12 mouse cellular contexts compared by ENCODE assay signal in the genomic region with DNA sequence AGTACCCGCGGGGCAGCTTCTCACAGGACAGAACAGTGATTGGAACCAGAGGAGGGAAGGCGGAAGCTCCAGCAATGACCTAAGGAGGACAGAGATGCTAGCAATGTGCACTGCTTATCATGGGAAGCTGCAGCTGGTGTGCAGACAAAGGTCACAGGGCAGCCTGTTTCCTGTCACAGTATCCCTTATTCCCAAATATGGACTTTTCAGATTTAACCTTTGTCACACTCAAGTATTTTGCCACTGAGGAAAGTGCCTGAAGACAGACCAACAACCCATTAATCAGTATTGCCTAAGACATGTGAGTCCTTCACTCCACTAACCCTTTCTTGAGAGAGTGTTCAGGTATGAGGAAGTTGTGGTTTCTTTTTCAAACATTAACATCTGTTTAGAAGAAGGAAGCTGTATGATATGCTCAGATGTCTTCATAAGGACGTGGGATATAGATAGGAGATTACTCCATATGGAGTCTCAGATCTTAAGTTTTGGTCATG. TPM values are rescaled to one million over a fixed set of nuclear protein-coding genes. Genes with fewer than 3 reads are reported as not detected.
DNase-seq lines count a peak whose midpoint lies in the region; ATAC-seq lines count a peak whose summit lies in the region.
"Had no signal": no experiment of that assay in that cellular context is flagged by ENCODE, and none has a peak within 500 bp of the region (broad histone marks: within the 10 kb centered on the region; RNA-seq: fewer than 3 reads in every experiment).

No protein-coding gene starts in this region.

- no peak overlapping the region for H3K27ac ChIP-seq in hindbrain, embryonic 10.5 days
- no peak overlapping the region for H3K27ac ChIP-seq in hindbrain, embryonic 11.5 days (ENCODE audit: low read depth, low read length)
- H3K27ac ChIP-seq in forebrain, embryonic 14.5 days (ENCODE audit: low read depth, low read length), result no peak overlapping the region

- DNase-seq in hindbrain, embryonic 10.5 days (ENCODE audit: low spot score), result peak; percentile 10
- DNase-seq in hindbrain, embryonic 11.5 days (ENCODE audit: low spot score), result no peak
- peak; percentile 85 for DNase-seq in MEL-GATA-1-ER (ENCODE audit: extremely low read depth, low read depth)
- peak; percentile 1 to 27 for DNase-seq in heart, postnatal 14 days
- peak; percentile 30 for DNase-seq in lung, postnatal 36 days
- no peak for DNase-seq in layer of hippocampus, postnatal 25 days (ENCODE audit: extremely low spot score in 1 of 2, low spot score in 1 of 2)
- DNase-seq in forebrain, embryonic 14.5 days (ENCODE audit: low spot score), result no peak
- DNase-seq: adrenal gland, adult 2 months; cerebellum, postnatal 36 days had no signal

- no peaks in the 10 kb centered on the region for H3K4me1 ChIP-seq in hindbrain, embryonic 10.5 days (replicated peaks)
- H3K4me1 ChIP-seq in hindbrain, embryonic 11.5 days (replicated peaks; ENCODE audit: control insufficient read depth, insufficient read depth, low read length), result no peaks in the 10 kb centered on the region
- H3K4me1 ChIP-seq in forebrain, embryonic 14.5 days (ENCODE audit: control insufficient read depth, insufficient read depth, low read length), result no peaks in the 10 kb centered on the region

- peaks cover 50% of the 10 kb centered on the region for H3K27me3 ChIP-seq in hindbrain, embryonic 10.5 days (ENCODE audit: insufficient read depth, poor library complexity, severe bottlenecking)
- H3K27me3 ChIP-seq in hindbrain, embryonic 11.5 days (ENCODE audit: control insufficient read depth, insufficient read depth, low read length), result peaks cover 2% of the 10 kb centered on the region; the same call in 1 of the 2 replicates
- no peaks in the 10 kb centered on the region for H3K27me3 ChIP-seq in forebrain, embryonic 14.5 days (replicated peaks; ENCODE audit: control insufficient read depth, insufficient read depth, low read length)

- 60% methylated on average over 4 of the region's 4 CpGs for WGBS in hindbrain, embryonic 10.5 days
- WGBS in hindbrain, embryonic 11.5 days, result 52% methylated on average over 4 of the region's 4 CpGs
- 60% methylated on average over 4 of the region's 4 CpGs for WGBS in forebrain, embryonic 14.5 days

- intact Hi-C loops in heart, postnatal 14 days (cut with DNase I), result no loop called here

- ATAC-seq in hindbrain, embryonic 11.5 days (ENCODE audit: low FRiP score), result no peak
- ATAC-seq in forebrain, embryonic 14.5 days, result no peak
- ATAC-seq in frontal cortex, adult (ENCODE audit: low TSS enrichment), result no peak
- ATAC-seq: CD4-positive, CD25-positive, alpha-beta regulatory T cell, adult 4 months had no signal

- no peaks in the 10 kb centered on the region for H3K36me3 ChIP-seq in hindbrain, embryonic 10.5 days
- H3K36me3 ChIP-seq in hindbrain, embryonic 11.5 days (ENCODE audit: control insufficient read depth, insufficient read depth, low read length), result no peaks in the 10 kb centered on the region
- H3K36me3 ChIP-seq in forebrain, embryonic 14.5 days (ENCODE audit: control insufficient read depth, insufficient read depth, low read length), result no peaks in the 10 kb centered on the region

- no peak overlapping the region for H3K4me2 ChIP-seq in hindbrain, embryonic 11.5 days (replicated peaks; ENCODE audit: low read depth, low read length)
- no peak overlapping the region for H3K4me2 ChIP-seq in forebrain, embryonic 14.5 days (ENCODE audit: low read length)

- no peak overlapping the region for H3K4me3 ChIP-seq in hindbrain, embryonic 10.5 days
- no peak overlapping the region for H3K4me3 ChIP-seq in hindbrain, embryonic 11.5 days (ENCODE audit: low read depth, low read length)
- no peak overlapping the region for H3K4me3 ChIP-seq in forebrain, embryonic 14.5 days (ENCODE audit: low read depth, low read length)
- H3K4me3 ChIP-seq: megakaryocyte, embryonic 14.5 days had no signal

- H3K9me3 ChIP-seq in hindbrain, embryonic 10.5 days, result peaks cover 5% of the 10 kb centered on the region; the same call in 1 of the 2 replicates
- no peaks in the 10 kb centered on the region for H3K9me3 ChIP-seq in hindbrain, embryonic 11.5 days (ENCODE audit: control insufficient read depth, low read length)
- H3K9me3 ChIP-seq in forebrain, embryonic 14.5 days (replicated peaks; ENCODE audit: control insufficient read depth, low read length), result no peaks in the 10 kb centered on the region; the same call in 1 of the 2 replicates

- no peak overlapping the region for H3K9ac ChIP-seq in hindbrain, embryonic 11.5 days (ENCODE audit: low read depth, low read length)
- no peak overlapping the region for H3K9ac ChIP-seq in forebrain, embryonic 14.5 days (ENCODE audit: low read length)

RNA-seq across cellular contexts. Expression of a gene that starts 32.3 kb away (rescaled TPM):
- polyA plus RNA-seq in hindbrain, embryonic 10.5 days (2016; fragmentation: Nextera tagmentation; extraction: Ambion mirVana), result 27.5 and 37.0 TPM in 2 replicates
- 41.0 and 41.1 TPM in 2 replicates for polyA plus RNA-seq in hindbrain, embryonic 11.5 days (2014; fragmentation: Nextera tagmentation; extraction: Ambion mirVana)
- total RNA-seq in heart, postnatal 14 days (2021), result 10 to 100 TPM; 26.2 to 28.1 TPM
- 10 to 100 TPM; 47.4 to 53.2 TPM for total RNA-seq in layer of hippocampus, postnatal 25 days (2021)
- 21.9 and 25.7 TPM in 2 replicates for polyA plus RNA-seq in forebrain, embryonic 14.5 days (2014; fragmentation: Nextera tagmentation; extraction: Ambion mirVana)

Comparison
In these comparisons a context has a peak if more than half of its experiments do, and no peak if none do; other contexts are left out.
1. DNase-seq: peak in hindbrain, embryonic 10.5 days (single experiment), MEL-GATA-1-ER (single experiment), heart, postnatal 14 days (2 of 2) and lung, postnatal 36 days (single experiment); none in hindbrain, embryonic 11.5 days (single experiment), layer of hippocampus, postnatal 25 days (0 of 2) and forebrain, embryonic 14.5 days (single experiment).